Mouse (Mus musculus): ENCODE data around the gene Os9. TPM values are rescaled to one million over a fixed set of nuclear protein-coding genes. Genes with fewer than 3 reads are reported as not detected.

Os9 gene
- polyA plus RNA-seq, 1 experiment: 117 TPM

DNA sequence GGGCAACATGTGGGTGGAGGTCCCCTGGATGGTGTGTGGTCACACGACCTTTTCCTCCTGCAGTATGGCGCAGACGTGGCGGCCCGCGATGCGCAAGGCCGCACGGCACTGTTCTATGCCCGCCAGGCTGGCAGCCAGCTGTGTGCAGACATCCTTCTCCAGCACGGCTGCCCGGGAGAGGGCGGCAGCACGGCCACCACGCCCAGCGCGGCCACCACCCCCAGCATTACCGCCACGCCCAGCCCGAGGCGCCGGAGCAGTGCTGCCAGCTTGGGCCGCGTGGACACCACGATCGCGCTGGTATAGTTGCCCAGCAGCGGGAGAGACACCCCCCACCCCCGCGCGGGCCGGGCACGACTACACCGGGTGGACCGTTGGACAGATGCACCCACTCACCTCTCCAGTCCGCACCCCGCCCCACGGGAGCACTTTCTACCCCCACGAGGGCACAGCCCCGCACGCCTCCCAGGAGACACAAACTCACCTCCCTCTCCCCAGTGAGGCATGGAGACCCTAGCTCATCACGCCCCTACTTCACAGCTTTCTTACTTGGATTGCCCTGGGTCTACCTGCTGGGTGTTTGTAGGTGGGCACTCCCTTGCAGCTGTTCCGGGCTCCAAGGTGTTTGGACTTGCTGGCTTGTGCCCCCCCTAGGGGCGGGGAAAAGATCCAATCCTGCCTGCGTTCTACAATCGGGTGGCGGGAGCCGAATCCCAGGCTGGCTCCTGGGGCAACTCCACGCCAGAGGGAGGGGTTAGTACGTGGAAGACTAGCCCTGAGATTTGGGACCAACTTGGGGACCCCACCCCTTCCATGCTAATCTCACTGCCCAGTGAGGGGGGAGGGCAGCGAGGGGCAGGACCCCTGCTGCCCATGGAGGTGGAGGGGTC, 29.2 kb downstream of the Os9 start:
- TF ChIP-seq CTCF (IDR thresholded peaks at IDR 0.05; ENCODE audit: extremely low read depth, insufficient read length, insufficient replicate concordance, low read depth, low read length) (no peak), POLR2A (IDR thresholded peaks at IDR 0.05; ENCODE audit: low read depth, low read length) (no peak)
- no peak overlapping the region for H3K27ac ChIP-seq (ENCODE audit: insufficient read depth, low read depth, low read length)
- H3K27me3 ChIP-seq (ENCODE audit: control insufficient read depth, insufficient read depth, low read length): peaks cover 15% of the 10 kb centered on the region
- peaks cover 13% of the 10 kb centered on the region for H3K4me1 ChIP-seq (ENCODE audit: control insufficient read depth, insufficient read depth, insufficient read length, low read length)
- H3K4me3 ChIP-seq (ENCODE audit: low read depth, low read length): peak overlapping the region; percentile 32
- WGBS: 16% methylated on average over 51 of the region's 51 CpGs
- H3K36me3 ChIP-seq (ENCODE audit: control insufficient read depth, insufficient read depth, low read length): peaks cover 15% of the 10 kb centered on the region

- H3K27me3 ChIP-seq (ENCODE audit: control insufficient read depth, insufficient read depth, low read length): peaks cover 15% of the 10 kb centered on the region
- WGBS: 15% methylated on average over 57 of the region's 57 CpGs
- no peak for TF ChIP-seq CTCF (IDR thresholded peaks at IDR 0.05; ENCODE audit: extremely low read depth, insufficient read length, insufficient replicate concordance, low read depth, low read length)
- TF ChIP-seq POLR2A (IDR thresholded peaks at IDR 0.05; ENCODE audit: low read depth, low read length): no peak
- H3K27ac ChIP-seq (ENCODE audit: insufficient read depth, low read depth, low read length): no peak overlapping the region
- peaks cover 5% of the 10 kb centered on the region for H3K36me3 ChIP-seq (ENCODE audit: control insufficient read depth, insufficient read depth, low read length)
- H3K4me3 ChIP-seq (ENCODE audit: low read depth, low read length): peak overlapping the region; percentile 32
- H3K4me1 ChIP-seq (ENCODE audit: control insufficient read depth, insufficient read depth, insufficient read length, low read length): peaks cover 13% of the 10 kb centered on the region
These were observed 30.1 kb downstream of the Os9 start for GRCm38 (mm10) chr10:127090560-127091411.

DNA sequence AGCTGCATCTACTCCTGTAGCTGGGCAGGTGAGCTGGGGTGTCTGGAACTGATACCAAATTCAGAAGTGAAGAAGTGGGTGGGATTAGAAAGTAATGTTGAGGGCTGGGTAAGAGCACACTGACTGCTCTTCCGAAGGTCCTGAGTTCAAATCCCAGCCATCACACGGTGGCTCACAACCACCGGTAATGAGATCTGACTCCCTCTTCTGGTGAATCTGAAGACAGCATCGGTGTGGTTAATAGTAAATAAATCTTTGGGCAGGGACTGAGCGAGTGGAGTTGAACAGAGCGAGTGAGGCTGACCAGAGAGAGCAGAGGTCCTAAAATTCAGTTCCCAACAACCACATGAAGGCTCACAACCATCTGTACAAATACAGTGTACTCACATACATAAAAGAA, 35.3 kb downstream of the Os9 start:
- Histone ChIP-seq H3K27ac (ENCODE audit: insufficient read depth, low read depth, low read length) (no peak overlapping the region), H3K27me3 (ENCODE audit: control insufficient read depth, insufficient read depth, low read length) (peaks cover 13% of the 10 kb centered on the region), H3K36me3 (ENCODE audit: control insufficient read depth, insufficient read depth, low read length) (no peaks in the 10 kb centered on the region), H3K4me1 (ENCODE audit: control insufficient read depth, insufficient read depth, insufficient read length, low read length) (peaks cover 10% of the 10 kb centered on the region), H3K4me3 (ENCODE audit: low read depth, low read length) (no peak overlapping the region)
- 54% methylated on average over 6 of the region's 6 CpGs for WGBS
- TF ChIP-seq CTCF (IDR thresholded peaks at IDR 0.05; ENCODE audit: extremely low read depth, insufficient read length, insufficient replicate concordance, low read depth, low read length) (no peak), POLR2A (IDR thresholded peaks at IDR 0.05; ENCODE audit: low read depth, low read length) (no peak)

GRCm38 (mm10) chr10:127085052-127085451, 35.9 kb downstream of the Os9 start:
- Histone ChIP-seq H3K27ac (ENCODE audit: insufficient read depth, low read depth, low read length) (no peak overlapping the region), H3K4me1 (ENCODE audit: control insufficient read depth, insufficient read depth, insufficient read length, low read length) (peaks cover 9% of the 10 kb centered on the region), H3K4me3 (ENCODE audit: low read depth, low read length) (no peak overlapping the region), H3K27me3 (ENCODE audit: control insufficient read depth, insufficient read depth, low read length) (peaks cover 15% of the 10 kb centered on the region), H3K36me3 (ENCODE audit: control insufficient read depth, insufficient read depth, low read length) (no peaks in the 10 kb centered on the region)
- WGBS: 82% methylated on average over 9 of the region's 9 CpGs
- TF ChIP-seq CTCF (IDR thresholded peaks at IDR 0.05; ENCODE audit: extremely low read depth, insufficient read length, insufficient replicate concordance, low read depth, low read length) (no peak), POLR2A (IDR thresholded peaks at IDR 0.05; ENCODE audit: low read depth, low read length) (no peak)

DNA sequence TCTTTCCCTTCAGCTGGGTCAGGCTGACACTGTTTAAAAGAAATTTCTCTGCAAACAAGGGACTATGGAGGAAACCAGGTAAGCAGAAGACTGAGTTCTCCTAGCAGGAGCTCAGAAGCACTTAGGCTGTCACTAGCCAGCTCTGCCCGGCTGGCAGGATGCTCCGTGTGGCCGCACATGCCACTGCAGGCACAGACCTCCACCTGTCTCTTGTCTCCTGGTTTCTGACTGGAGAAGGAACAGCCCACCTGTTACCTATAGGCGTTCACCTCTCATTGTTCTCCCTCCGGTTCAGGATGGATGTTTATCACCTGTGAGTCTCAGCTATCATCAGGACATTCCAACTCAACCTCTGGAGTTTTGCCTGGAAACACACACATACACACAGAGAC, 37.0 kb downstream of the Os9 start:
- 21% methylated on average over 5 of the region's 5 CpGs for WGBS
- Histone ChIP-seq H3K27me3 (ENCODE audit: control insufficient read depth, insufficient read depth, low read length) (peaks cover 27% of the 10 kb centered on the region), H3K36me3 (ENCODE audit: control insufficient read depth, insufficient read depth, low read length) (no peaks in the 10 kb centered on the region), H3K4me1 (ENCODE audit: control insufficient read depth, insufficient read depth, insufficient read length, low read length) (peaks cover 15% of the 10 kb centered on the region), H3K27ac (ENCODE audit: insufficient read depth, low read depth, low read length) (no peak overlapping the region), H3K4me3 (ENCODE audit: low read depth, low read length) (no peak overlapping the region)
- no peak for TF ChIP-seq POLR2A (IDR thresholded peaks at IDR 0.05; ENCODE audit: low read depth, low read length)
- TF ChIP-seq CTCF (IDR thresholded peaks at IDR 0.05; ENCODE audit: extremely low read depth, insufficient read length, insufficient replicate concordance, low read depth, low read length): no peak

- WGBS: 58% methylated on average over 8 of the region's 8 CpGs
- peaks cover 15% of the 10 kb centered on the region for H3K4me1 ChIP-seq (ENCODE audit: control insufficient read depth, insufficient read depth, insufficient read length, low read length)
- peaks cover 32% of the 10 kb centered on the region for H3K27me3 ChIP-seq (ENCODE audit: control insufficient read depth, insufficient read depth, low read length)
- no peak for TF ChIP-seq POLR2A (IDR thresholded peaks at IDR 0.05; ENCODE audit: low read depth, low read length)
- TF ChIP-seq CTCF (IDR thresholded peaks at IDR 0.05; ENCODE audit: extremely low read depth, insufficient read length, insufficient replicate concordance, low read depth, low read length): no peak
- H3K4me3 ChIP-seq (ENCODE audit: low read depth, low read length): no peak overlapping the region
- peak overlapping the region; percentile 39; the same call in 1 of the 2 replicates for H3K27ac ChIP-seq (ENCODE audit: insufficient read depth, low read depth, low read length)
- H3K36me3 ChIP-seq (ENCODE audit: control insufficient read depth, insufficient read depth, low read length): no peaks in the 10 kb centered on the region
These were observed 37.5 kb downstream of the Os9 start for GRCm38 (mm10) chr10:127083292-127083914.
